Mouse (Mus musculus) heart, embryonic 16.5 days (tissue): ENCODE data around the gene Tuba3b. TPM values are rescaled to one million over a fixed set of nuclear protein-coding genes. Genes with fewer than 3 reads are reported as not detected.

Experiments
- ATAC-seq: fragments of 200-750 bp; cut with Nextera tagmentation; replicated peaks from 2 replicates; pipeline ENCODE4 v1.8.0; 2017; ENCODE audit warnings: moderate number of reproducible peaks; ENCODE audit not compliant: insufficient read depth, low FRiP score; ENCODE audit errors: extremely low read depth
- H3K27ac ChIP-seq: fragments of 300-500 bp; sonication (generic); 2 replicates; pipeline ENCODE4 v1.5.1; 2014; ENCODE audit warnings: mild to moderate bottlenecking, low read length, control low read depth, moderate library complexity
- H3K27me3 ChIP-seq: fragments of 300-500 bp; sonication (generic); 2 replicates; pipeline ENCODE4 v1.6.1; 2014; ENCODE audit warnings: low read length, mixed read lengths; ENCODE audit not compliant: control insufficient read depth, insufficient read depth
- H3K36me3 ChIP-seq: fragments of 300-500 bp; sonication (generic); 2 replicates; pipeline ENCODE4 v1.6.1; 2014; ENCODE audit not compliant: control insufficient read depth, insufficient read depth
- H3K4me1 ChIP-seq: fragments of 300-500 bp; sonication (generic); 2 replicates; pipeline ENCODE4 v1.6.1; 2014; ENCODE audit warnings: low read length, mixed read lengths; ENCODE audit not compliant: control insufficient read depth, insufficient read depth
- H3K4me2 ChIP-seq: fragments of 300-500 bp; sonication (generic); 2 replicates; pipeline ENCODE4 v1.6.1; 2014; ENCODE audit warnings: low read depth, mild to moderate bottlenecking, control low read depth, low read length
- H3K4me3 ChIP-seq: fragments of 300-500 bp; sonication (generic); 2 replicates; pipeline ENCODE4 v1.5.1; 2014; ENCODE audit warnings: mild to moderate bottlenecking, control low read depth, low read length
- H3K9ac ChIP-seq: fragments of 300-500 bp; sonication (generic); 2 replicates; pipeline ENCODE4 v1.6.1; 2014; ENCODE audit warnings: low read length, control low read depth
- H3K9me3 ChIP-seq: fragments of 300-500 bp; sonication (generic); replicated peaks from 2 replicates; pipeline ENCODE4 v1.6.1; 2016; ENCODE audit warnings: low read length; ENCODE audit not compliant: control insufficient read depth
- WGBS: fragments of 180-500 bp; shearing (Covaris S2); extraction: QIAGEN DNeasy Blood & Tissue Kit; methylation state at CpG from one replicate; pipeline ENCODE4 v1.1.7; 2014; 5-methylcytosine and 5-hydroxymethylcytosine counted together
- polyA plus RNA-seq: library from polyadenylated mRNA; unstranded; fragments of >200 nt; fragmentation: Nextera tagmentation; extraction: Ambion mirVana; gene quantifications from 2 replicates; pipeline ENCODE4 v1.2.1, GENCODE M21; 2015

Tuba3b gene
- polyA plus RNA-seq, 1 experiment from 2014 or later: 0.58 TPM

DNA sequence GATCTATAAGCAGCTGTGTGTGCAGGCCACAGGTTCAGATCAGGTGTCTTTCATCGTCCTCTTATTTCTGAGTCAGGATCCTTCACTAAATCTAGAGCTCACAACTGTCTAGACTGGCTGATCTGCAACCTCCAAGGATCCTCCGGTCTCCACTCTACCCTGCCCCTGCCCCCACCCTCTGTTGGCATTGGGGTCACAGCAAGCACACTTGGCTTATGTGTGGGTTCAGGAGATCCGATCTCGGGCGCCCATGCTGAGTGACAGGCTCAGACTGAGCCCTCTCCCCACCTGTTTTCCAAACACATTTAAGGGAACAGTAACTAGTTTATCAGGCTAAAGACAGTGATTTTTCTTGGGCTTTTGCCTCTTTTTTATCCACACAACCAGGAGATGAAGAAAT is 38.1 kb downstream of the Tuba3b start:
- H3K4me1 ChIP-seq: no peaks in the 10 kb centered on the region
- no peaks in the 10 kb centered on the region for H3K27me3 ChIP-seq
- no peak for ATAC-seq
- H3K9me3 ChIP-seq: peaks cover 7% of the 10 kb centered on the region; the same call in 1 of the 2 replicates
- H3K4me3 ChIP-seq: no peak overlapping the region
- H3K9ac ChIP-seq: no peak overlapping the region; the same call in 1 of the 2 replicates
- no peak overlapping the region for H3K27ac ChIP-seq
- H3K4me2 ChIP-seq: no peak overlapping the region
- WGBS: 81% methylated on average over 5 of the region's 5 CpGs
- no peaks in the 10 kb centered on the region for H3K36me3 ChIP-seq

DNA sequence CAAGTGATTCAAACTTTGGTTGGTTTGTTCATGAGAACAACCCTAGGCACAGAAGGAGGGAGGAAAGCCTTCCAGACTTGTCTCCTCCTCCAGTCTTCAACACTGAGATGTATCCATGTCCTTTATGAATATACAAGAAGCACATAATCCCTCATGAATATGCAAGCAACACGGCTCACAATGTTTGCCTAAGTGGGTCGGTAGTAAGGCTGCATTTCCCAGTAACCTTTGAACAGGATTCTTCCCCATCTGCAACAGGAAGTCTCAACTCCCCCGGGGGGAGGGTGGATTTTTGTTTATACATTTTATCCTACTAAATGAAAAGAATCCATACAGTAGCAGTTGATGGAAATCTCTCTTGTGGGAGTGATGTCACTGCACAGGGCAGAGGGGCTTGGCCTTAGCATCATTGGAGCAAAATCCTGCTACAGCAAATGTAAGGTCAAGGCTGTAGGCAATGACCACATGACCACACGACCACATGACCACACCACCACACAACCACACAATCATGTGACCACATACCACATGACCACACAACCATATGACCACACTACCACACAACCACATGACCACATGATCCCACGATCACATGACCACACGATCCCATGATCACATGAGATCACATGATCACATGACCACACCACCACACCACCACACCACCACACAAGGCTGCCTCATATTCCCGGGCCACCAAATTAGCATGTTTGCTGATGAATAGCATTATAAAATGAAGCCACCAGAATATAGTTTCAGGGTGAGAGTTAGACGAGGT is 38.7 kb downstream of the Tuba3b start:
- H3K4me3 ChIP-seq: no peak overlapping the region
- H3K9ac ChIP-seq: no peak overlapping the region
- no peak for ATAC-seq
- H3K27ac ChIP-seq: no peak overlapping the region
- H3K36me3 ChIP-seq: no peaks in the 10 kb centered on the region
- peaks cover 7% of the 10 kb centered on the region; the same call in 1 of the 2 replicates for H3K9me3 ChIP-seq
- H3K27me3 ChIP-seq: no peaks in the 10 kb centered on the region
- no peaks in the 10 kb centered on the region for H3K4me1 ChIP-seq
- no peak overlapping the region for H3K4me2 ChIP-seq
- WGBS: 73% methylated on average over 8 of the region's 8 CpGs

DNA sequence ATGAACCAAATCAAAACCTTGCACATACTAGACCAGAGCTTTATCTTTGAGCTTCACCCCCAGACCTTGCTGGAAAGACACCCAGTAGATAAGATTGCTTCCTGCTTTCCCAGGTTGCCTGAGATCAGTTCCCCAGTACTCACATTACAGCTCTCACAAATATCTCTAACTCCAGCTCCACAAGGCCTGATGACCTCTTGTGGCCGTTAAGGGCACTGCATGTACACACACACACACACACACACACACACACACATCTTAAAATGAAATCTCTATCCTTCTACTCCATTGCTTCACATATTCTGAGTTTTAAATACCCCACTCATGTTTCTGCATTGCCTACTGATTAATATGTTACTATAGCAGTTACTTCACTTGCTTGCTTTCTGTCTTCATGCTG is 40.1 kb downstream of the Tuba3b start:
- no peak for ATAC-seq
- no peaks in the 10 kb centered on the region for H3K4me1 ChIP-seq
- H3K9ac ChIP-seq: no peak overlapping the region
- 72% methylated on average over 1 of the region's 1 CpGs for WGBS
- no peaks in the 10 kb centered on the region for H3K36me3 ChIP-seq
- H3K4me3 ChIP-seq: no peak overlapping the region
- H3K9me3 ChIP-seq: peaks cover 6% of the 10 kb centered on the region; the same call in 1 of the 2 replicates
- no peak overlapping the region for H3K27ac ChIP-seq
- no peaks in the 10 kb centered on the region for H3K27me3 ChIP-seq
- H3K4me2 ChIP-seq: no peak overlapping the region

DNA sequence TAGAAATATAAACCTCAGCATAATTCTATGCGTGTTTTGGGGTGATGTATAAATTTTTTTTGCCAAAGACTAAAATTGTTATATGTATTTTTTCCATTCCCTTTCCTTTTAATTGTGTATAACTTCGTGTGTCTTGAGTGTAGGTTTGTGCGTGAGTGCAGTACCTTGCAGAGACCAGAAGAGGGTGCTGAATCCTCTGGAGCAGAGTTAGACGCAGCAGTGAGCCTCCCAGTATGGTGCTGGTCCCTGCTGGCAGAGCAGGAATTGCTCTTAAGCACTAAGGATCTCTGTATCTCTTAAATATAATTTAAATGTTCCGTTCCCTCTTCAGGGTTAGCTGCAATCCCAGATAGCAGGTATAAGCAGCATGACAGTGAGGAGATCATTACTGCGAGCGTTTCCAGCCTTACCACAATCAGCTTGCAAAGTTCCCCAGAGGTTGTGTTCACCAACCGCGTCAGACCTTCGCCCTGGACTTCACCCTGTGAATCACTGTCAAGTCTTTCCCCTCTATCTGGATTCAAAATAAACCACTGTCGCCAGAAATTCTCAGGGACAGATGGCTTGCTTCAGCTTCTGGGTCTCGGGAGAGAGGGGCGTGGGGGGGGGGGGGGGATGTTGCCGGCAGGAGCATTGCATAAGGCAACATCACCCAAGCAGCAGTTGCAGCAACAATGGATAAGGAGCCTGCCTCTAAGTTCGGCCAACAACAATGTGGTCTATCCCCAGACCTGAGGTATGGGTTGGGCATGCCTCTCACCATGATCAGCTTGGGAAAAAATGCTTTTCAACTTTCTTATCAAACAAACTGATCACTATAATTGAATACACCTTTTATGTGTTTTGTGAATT is 41.4 kb downstream of the Tuba3b start:
- Histone ChIP-seq H3K36me3 (no peaks in the 10 kb centered on the region), H3K9ac (no peak overlapping the region), H3K27ac (no peak overlapping the region), H3K4me1 (no peaks in the 10 kb centered on the region), H3K9me3 (peaks cover 5% of the 10 kb centered on the region; the same call in 1 of the 2 replicates), H3K4me3 (no peak overlapping the region), H3K27me3 (no peaks in the 10 kb centered on the region), H3K4me2 (no peak overlapping the region)
- WGBS: 70% methylated on average over 15 of the region's 15 CpGs
- no peak for ATAC-seq

DNA sequence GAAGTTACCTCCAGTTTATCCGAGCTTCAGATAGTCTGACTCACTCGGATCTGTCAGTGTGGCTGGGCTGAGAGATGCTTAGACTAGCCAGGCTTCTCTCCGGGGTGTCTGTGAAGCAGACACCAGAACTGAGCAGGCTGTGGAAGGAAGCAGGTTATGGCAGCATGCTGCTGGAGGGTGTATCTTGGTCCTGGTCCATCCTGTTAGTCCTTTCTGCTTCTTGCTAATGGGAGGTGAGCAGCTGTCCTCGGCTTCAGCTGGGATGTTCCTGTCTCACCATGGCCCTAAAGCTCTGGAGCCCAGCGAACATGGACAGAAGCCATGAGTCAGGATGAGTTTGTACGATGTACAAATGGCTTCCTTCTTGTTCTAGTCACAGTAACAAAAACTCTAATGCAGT is 43.6 kb downstream of the Tuba3b start:
- H3K9me3 ChIP-seq: peaks cover 5% of the 10 kb centered on the region; the same call in 1 of the 2 replicates
- H3K4me3 ChIP-seq: no peak overlapping the region
- no peak overlapping the region for H3K27ac ChIP-seq
- WGBS: 63% methylated on average over 6 of the region's 6 CpGs
- ATAC-seq: no peak
- H3K4me1 ChIP-seq: no peaks in the 10 kb centered on the region
- H3K9ac ChIP-seq: no peak overlapping the region
- H3K4me2 ChIP-seq: no peak overlapping the region
- no peaks in the 10 kb centered on the region for H3K36me3 ChIP-seq
- no peaks in the 10 kb centered on the region for H3K27me3 ChIP-seq

GRCm38 (mm10) chr6:145660943-145661342 is 45.4 kb downstream of the Tuba3b start:
- Histone ChIP-seq H3K4me2 (no peak overlapping the region), H3K27me3 (no peaks in the 10 kb centered on the region)
- WGBS: 70% methylated on average over 11 of the region's 11 CpGs

DNA sequence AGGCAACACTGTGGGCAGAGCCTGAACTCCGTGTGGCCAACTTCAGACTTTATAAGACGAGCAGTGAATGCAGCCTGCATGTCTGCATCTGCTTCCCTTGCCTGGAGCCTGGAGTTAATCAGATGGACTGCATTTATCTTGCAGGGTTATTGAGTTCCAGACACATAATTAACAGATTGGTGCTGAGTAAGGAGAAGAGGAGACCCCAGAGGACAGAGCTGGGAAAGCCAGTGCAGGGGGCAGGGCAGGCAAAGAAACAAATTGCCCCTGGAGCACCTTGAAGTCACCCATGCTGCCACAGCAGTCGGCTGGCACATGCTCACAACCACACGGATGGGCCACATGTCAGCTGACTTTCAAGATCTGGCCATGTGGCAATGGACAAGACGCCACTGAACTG is 48.7 kb downstream of the Tuba3b start:
- WGBS: 67% methylated on average over 5 of the region's 5 CpGs
- ATAC-seq: no peak
- Histone ChIP-seq H3K27ac (no peak overlapping the region), H3K9me3 (no peaks in the 10 kb centered on the region; the same call in 1 of the 2 replicates), H3K9ac (no peak overlapping the region), H3K4me1 (0 out of 2 replicates have a peak, but pooled peaks cover 5% of the 10 kb centered on the region), H3K27me3 (no peaks in the 10 kb centered on the region), H3K36me3 (no peaks in the 10 kb centered on the region), H3K4me2 (no peak overlapping the region), H3K4me3 (no peak overlapping the region)

More at GRCm38 (mm10) chr6:145660943-145661342, 45.4 kb downstream of the Tuba3b start:
- no peaks in the 10 kb centered on the region for H3K36me3 ChIP-seq
- no peak for ATAC-seq
- H3K9ac ChIP-seq: no peak overlapping the region
- no peak overlapping the region for H3K27ac ChIP-seq
- peaks cover 2% of the 10 kb centered on the region; the same call in 1 of the 2 replicates for H3K9me3 ChIP-seq
- H3K4me3 ChIP-seq: no peak overlapping the region
- H3K4me1 ChIP-seq: no peaks in the 10 kb centered on the region

- no peaks in the 10 kb centered on the region for H3K36me3 ChIP-seq
- ATAC-seq: no peak
- WGBS: 86% methylated on average over 3 of the region's 3 CpGs
Measured at GRCm38 (mm10) chr6:145665751-145666150, 50.2 kb downstream of the Tuba3b start.

GRCm38 (mm10) chr6:145667654-145668053 is 52.1 kb downstream of the Tuba3b start:
- WGBS: 36% methylated on average over 3 of the region's 3 CpGs
- H3K4me2 ChIP-seq: no peak overlapping the region
- 0 out of 2 replicates have a peak, but pooled peaks cover 5% of the 10 kb centered on the region for H3K4me1 ChIP-seq
- no peaks in the 10 kb centered on the region for H3K36me3 ChIP-seq
- H3K27me3 ChIP-seq: no peaks in the 10 kb centered on the region
- no peaks in the 10 kb centered on the region; the same call in 1 of the 2 replicates for H3K9me3 ChIP-seq
- no peak overlapping the region for H3K4me3 ChIP-seq
- ATAC-seq: no peak; the same call in 1 of the 2 replicates
- no peak overlapping the region for H3K9ac ChIP-seq
- H3K27ac ChIP-seq: no peak overlapping the region

More at GRCm38 (mm10) chr6:145665751-145666150, 50.2 kb downstream of the Tuba3b start:
- no peak overlapping the region for H3K4me3 ChIP-seq
- H3K27ac ChIP-seq: no peak overlapping the region
- H3K9me3 ChIP-seq: no peaks in the 10 kb centered on the region; the same call in 1 of the 2 replicates
- 0 out of 2 replicates have a peak, but pooled peaks cover 5% of the 10 kb centered on the region for H3K4me1 ChIP-seq
- H3K27me3 ChIP-seq: no peaks in the 10 kb centered on the region
- H3K9ac ChIP-seq: no peak overlapping the region
- H3K4me2 ChIP-seq: no peak overlapping the region
